Mouse (Mus musculus): ENCODE measurements around the gene Trim8.

The Trim8 gene

DNA sequence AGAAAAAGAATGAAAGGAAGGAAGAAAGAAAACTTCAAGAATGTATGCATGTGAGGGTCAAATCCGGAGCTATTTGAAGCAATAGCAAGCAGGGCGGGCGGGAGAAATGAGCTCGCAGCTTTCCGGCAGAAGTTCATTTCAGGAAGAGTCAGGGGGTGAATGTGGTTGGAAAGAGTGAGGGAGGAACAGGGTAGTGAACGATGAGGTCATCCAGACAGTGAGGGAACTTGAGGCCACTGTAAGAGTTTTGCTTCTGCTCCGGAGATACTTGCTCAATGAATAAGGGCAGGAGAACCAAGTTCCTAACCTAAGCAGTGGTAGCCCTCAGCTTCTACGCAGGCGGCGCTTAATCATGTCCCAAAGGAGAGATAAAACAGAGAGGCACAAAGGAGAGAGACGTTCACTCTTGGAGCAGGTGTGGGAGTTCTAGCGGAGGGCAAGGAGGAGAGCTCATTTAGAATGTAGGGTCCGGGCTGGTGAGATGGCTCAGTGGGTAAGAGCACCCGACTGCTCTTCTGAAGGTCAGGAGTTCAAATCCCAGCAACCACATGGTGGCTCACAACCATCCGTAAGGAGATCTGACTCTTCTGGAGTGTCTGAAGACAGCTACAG, 21.0 kb downstream of the Trim8 start:
- DNase-seq (ENCODE audit: extremely low read depth, insufficient read length, low spot score) = peak; percentile 61

DNA sequence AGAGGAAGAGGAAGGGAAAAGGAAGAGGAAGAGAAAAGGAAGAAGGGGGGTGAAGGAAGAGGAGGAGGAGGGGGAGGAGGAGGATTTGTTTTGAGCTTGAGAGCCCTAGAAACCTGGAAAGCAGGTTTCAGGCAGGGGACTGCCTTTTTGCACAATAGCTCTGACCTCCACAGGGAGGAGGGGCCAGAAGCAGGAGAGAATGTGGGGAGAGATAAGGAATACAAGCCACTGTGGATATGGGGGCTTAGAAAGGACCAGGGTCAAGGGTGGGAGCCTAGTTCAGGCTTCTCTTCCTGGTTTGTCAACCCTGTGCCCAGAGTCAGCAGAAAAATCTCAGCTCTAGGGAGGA, 21.6 kb downstream of the Trim8 start:
- no peak for DNase-seq (ENCODE audit: extremely low read depth, insufficient read length, low spot score)

DNA sequence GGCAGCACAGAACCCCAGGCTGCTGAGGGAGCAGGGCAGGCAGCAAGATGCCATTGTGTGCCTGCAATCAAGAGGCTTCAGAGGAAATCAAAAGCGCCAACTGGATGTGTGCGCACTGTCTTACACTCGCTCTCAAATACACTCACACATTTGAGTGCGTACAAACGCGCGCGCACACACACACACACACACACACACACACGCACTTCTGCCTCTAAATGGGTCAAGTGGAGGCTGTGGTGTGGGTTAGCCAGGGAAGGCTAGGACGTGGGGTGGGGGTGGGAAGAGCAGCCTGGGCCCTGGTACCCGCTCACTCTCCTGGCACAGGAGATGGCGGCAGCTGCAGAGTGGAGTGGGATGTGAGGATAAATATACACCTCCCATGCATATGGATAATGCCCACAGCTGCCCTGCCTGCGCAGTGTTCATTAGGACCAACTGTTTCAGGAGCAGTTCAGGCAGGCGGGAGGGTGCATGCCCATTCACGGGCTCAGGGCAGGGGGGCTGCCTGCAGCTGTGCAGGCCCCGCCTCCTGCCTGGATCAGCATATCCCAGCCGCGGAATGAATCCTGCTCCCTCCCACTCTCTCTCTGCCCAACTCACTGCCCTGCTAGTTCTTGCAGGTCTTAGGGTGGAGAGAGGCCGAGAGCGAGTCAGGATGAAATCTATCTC, 22.1 kb downstream of the Trim8 start:
- DNase-seq (ENCODE audit: extremely low read depth, insufficient read length, low spot score) = no peak

GRCm38 (mm10) chr19:46524152-46524544, 22.6 kb downstream of the Trim8 start:
- DNase-seq (ENCODE audit: extremely low read depth, insufficient read length, low spot score) = no peak

GRCm38 (mm10) chr19:46524601-46525321, 23.3 kb downstream of the Trim8 start:
- DNase-seq (ENCODE audit: extremely low read depth, insufficient read length, low spot score) = no peak

DNA sequence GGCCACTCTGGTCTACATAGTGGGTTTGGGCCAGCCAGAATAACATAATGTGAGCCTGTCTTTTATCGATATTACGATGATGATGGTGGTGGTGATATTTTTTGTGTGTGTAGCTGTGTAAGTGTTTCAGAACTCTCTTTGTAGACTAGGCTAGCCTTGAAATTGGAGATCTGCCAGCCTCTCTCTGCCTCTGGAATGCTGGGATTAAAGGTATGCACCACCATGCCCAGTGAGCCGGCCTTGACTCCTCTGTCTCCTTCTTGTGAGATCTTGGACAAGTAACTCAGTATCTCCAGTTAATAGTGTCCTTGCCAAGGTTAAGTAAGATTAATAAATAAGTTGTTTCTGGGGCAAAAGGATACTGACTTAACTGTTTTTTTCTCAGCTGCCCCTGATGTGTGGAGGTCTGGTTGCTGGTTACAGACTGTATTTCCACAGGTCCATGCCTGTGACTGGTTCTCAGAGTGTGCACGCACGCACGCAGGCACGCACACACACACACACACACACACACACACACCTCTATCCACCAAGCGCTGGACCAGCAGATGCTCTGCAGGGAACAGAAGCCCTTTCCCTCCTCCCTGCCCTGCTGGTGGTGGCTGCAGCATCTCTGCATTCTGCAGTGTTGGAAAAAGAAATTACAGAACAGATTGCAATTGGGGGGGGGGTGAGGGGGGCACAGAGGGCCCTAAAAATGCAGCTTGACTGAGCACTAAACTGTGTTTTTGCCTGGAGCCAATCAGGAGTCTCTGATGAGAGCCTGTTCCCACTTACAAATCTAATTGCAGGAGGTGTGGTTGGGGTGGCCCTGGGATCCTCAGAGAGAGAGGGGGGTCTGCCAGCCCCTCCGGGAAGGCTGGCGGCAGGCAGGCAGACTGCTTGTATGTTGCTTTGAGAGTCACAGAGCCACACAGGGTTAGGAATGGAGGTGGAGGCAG, 24.5 kb downstream of the Trim8 start:
- no peak for DNase-seq (ENCODE audit: extremely low read depth, insufficient read length, low spot score)

DNA sequence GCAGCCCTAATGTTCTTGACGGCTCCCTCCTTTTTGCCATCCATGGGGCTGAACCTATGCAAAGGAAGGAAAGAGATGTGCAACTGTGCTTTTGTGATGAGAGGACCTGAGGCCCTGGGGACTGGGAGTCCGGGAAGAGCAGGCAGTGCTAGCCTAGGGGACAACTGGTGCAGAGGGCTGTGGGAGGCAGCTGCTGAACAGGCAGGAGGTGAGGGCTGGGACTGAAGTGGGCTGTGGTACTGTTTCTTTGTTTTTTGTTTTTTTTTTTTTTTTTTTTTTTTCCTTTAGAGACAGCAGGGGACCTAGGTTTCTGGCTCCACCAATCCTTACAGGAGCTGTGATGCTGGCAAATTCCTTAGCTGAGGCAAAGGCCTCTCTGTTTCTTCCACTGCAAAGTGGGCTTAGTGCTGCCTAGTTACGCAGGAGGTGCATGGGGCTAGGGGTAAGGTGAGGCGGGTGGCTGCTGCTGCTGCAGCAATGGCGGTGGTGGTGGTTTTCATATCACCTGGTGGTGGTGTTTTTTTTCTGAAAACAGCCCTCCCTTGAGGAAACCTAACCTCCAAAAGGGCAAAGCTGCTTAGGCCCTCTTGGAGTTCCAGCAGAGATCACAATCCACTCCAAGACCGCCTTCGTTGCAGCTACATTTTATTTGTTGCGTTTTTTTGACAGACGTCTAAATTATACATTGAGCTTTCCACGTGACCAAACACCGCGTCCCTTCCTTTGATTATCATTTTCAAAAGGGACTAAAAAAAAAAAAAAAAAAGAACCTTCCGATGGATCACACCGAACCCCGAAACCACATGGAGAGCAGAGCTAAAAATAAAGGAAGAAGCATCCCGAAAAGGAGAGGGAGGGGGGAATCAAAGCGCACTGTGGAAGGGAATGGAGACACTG, 26.4 kb downstream of the Trim8 start:
- DNase-seq (ENCODE audit: extremely low read depth, insufficient read length, low spot score) = no peak

- DNase-seq (ENCODE audit: extremely low read depth, insufficient read length, low spot score) = no peak
These were observed 27.2 kb downstream of the Trim8 start for GRCm38 (mm10) chr19:46528529-46529213.

DNA sequence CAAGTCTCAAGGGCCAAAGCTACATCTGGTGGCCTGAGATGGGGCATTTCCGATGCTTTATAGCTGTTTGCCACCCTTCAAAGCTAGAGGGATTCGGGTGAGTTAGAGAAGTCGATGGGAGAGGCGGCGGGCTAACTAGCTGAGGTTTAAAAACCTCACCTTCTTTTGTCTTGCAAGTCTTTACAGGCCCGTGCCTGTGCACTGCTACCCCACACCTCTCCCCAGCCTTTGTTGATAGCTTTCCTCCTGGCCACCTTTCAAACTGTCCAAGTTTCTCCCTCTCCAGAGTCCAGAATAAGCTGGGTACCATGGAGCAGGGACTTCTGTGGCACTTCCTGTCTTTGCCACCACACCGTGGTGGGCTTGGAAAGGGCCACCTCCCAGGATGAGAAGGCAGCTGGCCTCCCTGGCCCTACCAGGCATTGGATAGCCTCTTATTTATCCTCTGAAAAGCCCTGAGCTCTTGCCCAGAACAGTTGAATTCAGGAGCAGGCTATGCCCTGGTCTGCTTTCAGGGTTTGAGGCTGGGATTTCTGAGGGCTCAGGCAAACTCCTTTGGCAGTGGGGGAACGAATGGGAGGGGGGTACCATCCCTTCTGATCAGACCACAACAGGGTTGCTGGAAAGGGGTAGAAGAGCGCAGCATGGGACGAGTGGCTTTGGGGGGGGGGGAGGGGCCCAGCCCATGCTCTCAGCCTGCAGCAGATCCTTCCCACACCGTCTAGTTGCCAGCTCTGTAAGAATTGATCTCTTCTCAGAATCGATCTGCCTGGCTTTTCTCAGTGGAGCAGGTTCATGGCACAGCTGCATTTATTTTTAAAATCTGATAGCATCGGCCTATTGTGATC, 28.3 kb downstream of the Trim8 start:
- DNase-seq (ENCODE audit: extremely low read depth, insufficient read length, low spot score) = no peak

GRCm38 (mm10) chr19:46530449-46530990, 29.0 kb downstream of the Trim8 start:
- no peak for DNase-seq (ENCODE audit: extremely low read depth, insufficient read length, low spot score)

- no peak for DNase-seq (ENCODE audit: extremely low read depth, insufficient read length, low spot score)
These were observed 29.8 kb downstream of the Trim8 start for GRCm38 (mm10) chr19:46531071-46532030.

DNA sequence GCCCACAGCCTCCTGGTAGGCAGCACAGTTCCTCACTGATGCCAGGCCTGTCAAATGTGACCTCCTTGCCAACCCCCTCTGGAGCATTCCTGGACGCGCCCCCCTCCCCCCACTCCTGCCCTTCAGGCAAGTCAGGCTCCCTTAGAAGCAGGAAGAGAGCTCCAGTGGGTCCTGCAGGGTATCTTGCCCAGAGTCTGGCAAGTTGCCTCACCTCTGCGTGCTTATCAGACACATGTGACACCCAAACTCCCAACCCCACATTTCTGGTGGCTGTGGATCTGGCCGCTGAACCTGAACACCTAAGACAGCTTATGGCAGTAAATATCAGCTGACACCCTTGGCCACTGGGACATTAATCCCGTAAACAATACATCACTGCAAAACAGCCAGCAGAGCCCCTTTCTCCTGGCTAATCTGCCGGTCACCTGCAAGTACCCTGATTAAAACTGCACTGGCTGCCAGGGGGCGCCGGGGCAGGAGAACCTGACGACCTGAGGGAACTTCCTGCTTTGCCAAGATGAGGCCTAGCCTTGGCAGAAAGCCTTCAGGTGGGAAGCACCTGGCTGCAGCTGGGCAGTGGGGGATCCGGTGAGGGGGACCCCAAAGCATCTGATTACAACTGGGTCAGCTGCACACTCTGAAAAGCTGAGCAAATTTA, 30.7 kb downstream of the Trim8 start:
- DNase-seq (ENCODE audit: extremely low read depth, insufficient read length, low spot score) = no peak

GRCm38 (mm10) chr19:46533066-46533465, 31.6 kb downstream of the Trim8 start:
- no peak for DNase-seq (ENCODE audit: extremely low read depth, insufficient read length, low spot score)

DNA sequence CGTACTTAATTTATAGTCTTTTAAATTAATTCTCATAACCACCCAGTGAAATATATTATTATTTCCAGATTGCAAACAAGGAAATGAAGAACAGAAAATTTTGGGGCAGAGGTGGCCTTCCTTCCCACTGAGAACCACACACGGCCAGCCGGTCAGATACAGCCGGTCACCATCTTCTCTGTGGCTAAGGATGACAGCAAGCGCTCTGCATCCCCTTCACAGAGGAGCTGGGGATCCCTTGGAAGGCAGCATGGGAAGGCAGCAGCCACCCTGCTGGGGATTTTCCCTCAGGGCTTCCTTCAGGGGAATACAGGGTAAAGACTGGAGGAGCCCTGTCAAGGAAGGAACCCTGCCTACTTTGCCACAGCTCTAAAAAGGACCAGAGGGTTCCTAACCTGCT, 32.0 kb downstream of the Trim8 start:
- no peak for DNase-seq (ENCODE audit: extremely low read depth, insufficient read length, low spot score)

- DNase-seq (ENCODE audit: extremely low read depth, insufficient read length, low spot score) = no peak
These were observed 33.1 kb downstream of the Trim8 start for GRCm38 (mm10) chr19:46534542-46535098.

DNA sequence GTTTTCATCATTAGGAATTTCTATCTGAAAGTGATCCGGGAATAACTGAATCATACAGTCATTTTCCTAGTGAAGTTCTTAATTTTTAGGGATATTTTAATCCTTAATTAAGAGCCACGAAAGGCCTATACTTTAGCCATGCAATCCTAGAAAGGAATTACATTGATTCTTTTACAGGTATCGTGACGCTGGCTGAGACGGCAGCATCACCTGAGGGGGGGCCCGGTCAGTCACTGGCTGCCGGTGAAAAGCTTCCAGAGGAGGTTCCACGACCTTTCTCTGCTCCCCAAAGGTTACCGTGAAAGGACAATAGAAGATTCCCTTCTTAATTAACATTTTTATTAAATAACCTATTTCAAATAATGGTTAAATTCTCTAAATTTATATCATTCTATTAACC, 35.9 kb downstream of the Trim8 start:
- DNase-seq (ENCODE audit: extremely low read depth, insufficient read length, low spot score) = no peak

Data from 3134 (cell line).